Mouse (Mus musculus): ENCODE data around the gene Mtmr12.

GRCm38 (mm10) chr15:12321788-12322621 is 117.2 kb downstream of the Mtmr12 start, which contains the start of gene 1810049J17Rik:
- no peak for TF ChIP-seq MAFK (IDR thresholded peaks at IDR 0.05; ENCODE audit: insufficient read depth, low read depth, low read length)
- TF ChIP-seq ZNF384 (IDR thresholded peaks at IDR 0.05; ENCODE audit: low read depth, low read length) = no peak
- TF ChIP-seq HCFC1 (IDR thresholded peaks at IDR 0.05; ENCODE audit: borderline replicate concordance, insufficient read depth, low read length) = no peak

Measured in ES-E14 (cell line).